Mouse (Mus musculus) WW6 (cell line): ENCODE results near the gene Tmem198.
A peak's percentile ranks its signal among the peaks of the same experiment; 100 is the strongest.

Experiments used
- DNase-seq: peaks from one replicate; pipeline ENCODE4 v3.0.0-alpha.2; 2013; ENCODE audit warnings: low read depth, low spot score

The Tmem198 gene

GRCm38 (mm10) chr1:75478916-75479634 lies at the start of gene Tmem198, which contains the start of gene Chpf:
Gene Tmem198 (plus strand): TSS chr1:75479532.
Gene Chpf (minus strand): TSS chr1:75479307.
- DNase-seq: peak; percentile 91

DNA sequence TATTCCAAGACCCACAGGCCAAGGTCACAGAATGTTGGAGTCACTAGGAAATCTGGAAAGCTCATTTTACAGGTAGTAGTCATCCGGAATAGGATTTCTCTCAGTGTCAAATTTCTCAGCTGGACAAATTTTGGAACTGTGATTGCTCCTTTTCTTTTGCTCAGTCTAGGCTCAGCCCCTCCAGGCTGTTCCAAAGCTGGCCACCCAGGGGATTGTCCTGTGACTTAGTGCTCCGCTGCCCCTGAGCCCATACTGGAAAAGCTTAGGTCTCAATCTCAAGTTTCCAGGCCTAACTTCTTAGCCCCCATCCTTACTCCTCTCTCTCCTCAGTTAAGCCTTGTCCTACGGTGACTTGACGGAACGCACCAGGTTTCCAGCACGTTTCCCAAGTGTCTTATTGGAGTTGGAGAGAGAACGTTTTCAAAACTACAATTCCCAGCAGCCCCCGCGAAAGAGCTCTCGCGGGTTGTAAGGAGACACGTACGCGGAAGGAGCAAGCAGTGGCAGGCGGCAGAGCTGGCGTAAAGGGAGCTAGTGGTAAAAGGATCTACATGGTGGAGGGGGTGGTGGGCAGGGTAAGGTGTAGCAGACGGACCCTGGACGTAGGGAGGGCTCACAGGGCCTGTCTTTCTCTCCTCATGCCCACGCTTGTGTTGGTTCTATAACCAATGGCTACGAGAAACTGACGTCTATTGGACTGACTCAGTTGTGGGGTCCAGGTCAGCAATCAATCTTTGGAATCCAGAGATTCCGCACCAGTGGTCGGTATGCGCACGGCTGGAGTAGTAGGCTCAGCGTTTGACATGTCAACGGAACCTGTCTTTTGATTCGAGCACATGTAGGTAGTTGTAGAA lies 43.6 kb upstream of the Tmem198 start, which contains the start of gene Gmppa:
Gmppa (plus strand) TSS at position 456 of the 854 bp plus-strand sequence.
- DNase-seq: no peak

DNA sequence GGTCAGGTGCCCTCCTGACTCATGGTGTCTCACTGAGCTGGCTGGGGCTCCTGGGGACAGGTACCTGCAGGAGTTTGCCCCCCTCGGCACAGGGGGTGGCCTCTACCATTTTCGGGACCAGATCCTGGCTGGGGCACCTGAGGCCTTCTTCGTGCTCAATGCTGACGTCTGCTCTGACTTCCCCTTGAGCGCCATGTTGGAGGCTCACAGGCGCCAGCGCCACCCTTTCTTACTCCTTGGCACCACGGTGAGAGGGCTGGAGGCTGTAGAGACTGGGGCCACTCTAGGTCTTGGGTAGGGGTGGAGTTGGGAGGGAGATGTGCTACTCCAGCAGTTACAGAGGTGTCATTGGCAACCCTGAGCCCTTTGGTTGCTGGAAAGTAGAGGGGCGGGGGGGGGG lies 40.5 kb upstream of the Tmem198 start:
- DNase-seq: no peak

DNA sequence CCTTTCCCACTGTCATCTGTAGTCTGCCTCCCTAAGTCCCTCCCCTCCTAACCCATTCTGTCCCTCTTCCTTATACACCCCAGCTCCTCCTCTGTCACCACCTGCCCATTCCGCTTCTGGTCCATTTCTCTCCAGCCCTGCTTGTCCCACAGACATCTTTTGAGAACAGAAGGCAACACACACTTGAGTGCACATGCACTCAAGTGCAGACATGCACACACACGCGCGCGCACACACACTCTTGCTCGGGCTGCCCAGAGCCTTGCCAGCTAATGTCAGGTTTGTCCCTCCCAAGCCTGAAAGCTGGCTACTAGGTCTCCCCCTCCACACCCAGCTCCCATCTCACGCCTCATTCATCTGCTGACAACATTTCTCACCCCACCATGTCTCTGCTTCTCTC lies 38.7 kb upstream of the Tmem198 start:
- no peak for DNase-seq

GRCm38 (mm10) chr1:75441471-75441996 lies 37.8 kb upstream of the Tmem198 start:
- DNase-seq: no peak

DNA sequence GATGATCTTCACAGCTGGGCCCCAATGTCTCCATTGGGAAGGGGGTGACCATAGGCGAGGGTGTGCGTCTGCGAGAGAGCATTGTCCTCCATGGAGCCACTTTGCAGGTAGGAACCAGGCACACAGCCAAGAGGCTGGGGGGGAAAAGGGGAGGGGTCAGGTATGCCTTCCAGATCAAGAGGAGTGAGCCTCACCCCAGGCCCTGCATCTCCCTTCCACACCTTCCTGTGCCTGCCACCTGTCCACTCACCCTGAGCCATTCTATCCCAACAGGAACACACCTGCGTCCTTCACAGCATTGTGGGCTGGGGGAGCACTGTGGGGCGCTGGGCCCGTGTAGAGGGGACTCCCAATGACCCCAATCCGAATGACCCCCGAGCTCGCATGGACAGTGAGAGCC lies 37.2 kb upstream of the Tmem198 start:
- DNase-seq: no peak

DNA sequence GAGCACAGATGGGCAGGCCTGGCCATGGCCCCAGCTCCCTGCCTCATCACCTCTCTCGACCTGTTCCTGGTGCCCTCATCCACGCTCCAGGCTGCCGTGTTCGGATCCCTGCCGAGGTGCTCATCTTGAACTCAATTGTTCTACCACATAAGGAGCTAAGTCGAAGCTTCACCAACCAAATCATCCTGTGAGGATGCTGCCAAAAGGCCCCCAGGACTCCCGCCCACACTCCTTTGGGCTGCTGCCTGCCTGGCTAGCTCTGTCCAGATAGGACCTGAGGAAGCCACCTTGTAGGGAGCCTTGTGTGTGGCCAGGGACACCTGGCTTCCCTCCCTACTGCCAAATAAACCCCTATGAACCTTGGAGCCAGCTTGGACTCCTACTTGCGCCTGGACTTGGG lies 36.5 kb upstream of the Tmem198 start:
- no peak for DNase-seq

DNA sequence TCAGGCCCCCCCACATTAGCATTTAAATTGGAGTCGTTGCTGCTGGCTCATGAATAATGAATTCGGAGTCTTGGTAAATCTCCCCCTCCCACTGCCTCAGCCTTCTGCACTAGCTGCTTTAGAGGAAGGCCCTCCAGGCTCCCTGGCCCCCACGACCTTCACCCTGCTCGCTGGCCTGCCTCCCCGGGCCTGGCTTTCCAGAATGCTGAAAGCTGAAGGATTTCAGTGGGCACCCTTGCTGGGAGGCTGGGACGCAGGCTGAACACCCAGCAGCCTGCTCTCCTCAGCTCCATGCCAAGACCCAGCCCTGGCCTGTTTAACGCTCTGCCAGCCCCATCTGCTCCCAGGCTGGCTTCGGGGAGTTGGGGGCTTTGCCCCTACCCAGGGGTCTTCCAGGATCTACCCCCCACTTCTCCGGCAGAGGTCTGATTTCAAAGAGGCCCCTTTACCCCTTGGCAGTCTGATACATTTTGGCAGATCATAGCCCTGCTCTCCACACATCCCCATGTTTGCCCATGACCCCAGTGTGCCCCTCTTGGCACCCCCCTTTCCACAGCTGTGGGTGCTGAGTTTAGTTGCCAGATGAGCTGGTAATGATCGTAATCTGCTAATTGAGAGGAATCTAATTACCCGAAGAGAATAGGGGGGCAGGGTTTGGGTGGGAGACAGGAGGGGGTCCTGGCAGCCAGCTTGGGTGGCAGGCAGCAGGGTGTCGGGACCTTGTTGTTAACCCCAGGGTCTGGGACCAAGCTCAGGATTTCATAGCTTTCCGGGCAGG lies 35.9 kb upstream of the Tmem198 start:
- no peak for DNase-seq

DNA sequence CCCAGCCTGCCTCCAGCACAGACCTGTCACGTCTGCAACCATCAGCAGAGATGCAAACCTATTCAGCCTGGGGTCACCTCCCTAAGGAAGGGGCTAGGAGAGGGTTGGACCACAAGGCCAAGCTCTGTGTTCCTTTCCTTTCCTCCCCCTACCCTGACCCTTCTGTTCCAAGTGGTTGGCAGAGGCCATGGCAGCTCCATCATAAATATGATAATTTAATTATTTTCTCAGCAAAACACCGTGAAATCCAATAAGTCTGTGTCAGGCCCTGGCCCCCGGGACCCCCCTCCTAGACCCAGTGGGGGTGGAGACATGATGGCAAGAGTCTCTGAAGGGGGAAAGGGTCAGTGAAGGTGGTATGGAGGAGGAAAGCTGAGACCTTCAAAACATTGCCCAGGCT lies 35.1 kb upstream of the Tmem198 start:
- DNase-seq: no peak

- no peak for DNase-seq
Observed at GRCm38 (mm10) chr1:75445141-75445701, 34.1 kb upstream of the Tmem198 start.

DNA sequence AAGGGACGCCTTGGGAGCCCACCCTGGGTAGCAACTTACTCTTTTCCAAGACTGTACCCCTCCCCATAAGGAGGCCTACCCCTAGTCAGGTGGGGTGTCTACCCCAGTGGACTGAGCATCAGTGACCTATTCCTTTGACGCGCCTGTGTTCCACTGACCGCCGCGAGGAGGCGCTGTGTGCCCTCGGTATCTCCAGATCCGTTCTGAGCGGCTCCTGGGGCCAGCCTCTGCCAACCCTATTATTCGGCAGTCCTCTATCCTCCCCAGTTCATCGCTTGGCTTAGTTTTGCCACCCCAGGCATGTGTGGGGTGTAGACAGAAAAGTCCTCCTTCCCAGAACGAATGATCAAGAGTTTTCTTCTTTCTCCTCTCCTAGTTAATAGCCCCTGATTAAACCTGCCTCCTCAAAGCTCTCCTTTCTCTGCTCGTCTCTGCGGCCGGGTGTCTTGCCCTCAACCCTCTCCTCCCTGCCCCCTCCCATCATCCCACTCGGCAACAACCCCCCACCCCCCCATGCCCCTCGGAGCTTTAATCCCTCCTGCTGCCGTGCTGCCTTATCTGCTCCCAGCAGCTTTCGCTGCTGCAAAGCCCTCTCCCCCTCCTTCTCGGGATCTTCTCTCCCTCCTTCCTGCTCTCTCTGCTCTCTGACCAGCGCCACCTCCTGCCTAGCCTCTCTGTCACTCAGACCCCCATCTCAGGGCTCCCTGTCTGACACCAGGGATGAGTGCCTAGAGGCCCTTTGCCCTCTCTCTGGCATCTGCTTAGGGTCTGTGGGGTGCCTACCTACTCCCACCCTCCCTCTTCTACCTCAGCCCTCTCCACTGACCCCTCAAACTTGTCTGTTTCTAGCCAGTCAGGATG lies 33.4 kb upstream of the Tmem198 start:
- no peak for DNase-seq

GRCm38 (mm10) chr1:75446656-75447055 lies 32.7 kb upstream of the Tmem198 start:
- DNase-seq: no peak

GRCm38 (mm10) chr1:75447265-75448051 lies 31.9 kb upstream of the Tmem198 start:
- DNase-seq: no peak

DNA sequence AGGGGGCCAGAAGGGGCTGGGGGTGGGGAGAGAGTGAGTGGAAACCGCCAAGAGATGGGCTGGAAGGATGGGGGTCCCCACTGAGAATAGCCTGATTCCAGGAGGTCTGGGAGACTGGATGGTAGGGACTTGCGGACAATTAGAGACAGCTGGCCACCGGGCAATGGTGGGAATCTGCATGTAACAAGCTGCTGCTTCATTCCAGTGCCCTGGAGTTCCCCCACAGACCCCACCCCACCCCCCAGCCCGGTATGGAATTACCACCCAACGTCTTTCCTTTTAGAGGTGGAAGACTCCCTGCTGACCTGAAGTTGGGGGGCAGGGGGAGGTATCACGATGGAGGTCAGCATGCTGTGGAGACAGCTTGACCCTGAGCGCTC lies 31.3 kb upstream of the Tmem198 start:
- DNase-seq: no peak

DNA sequence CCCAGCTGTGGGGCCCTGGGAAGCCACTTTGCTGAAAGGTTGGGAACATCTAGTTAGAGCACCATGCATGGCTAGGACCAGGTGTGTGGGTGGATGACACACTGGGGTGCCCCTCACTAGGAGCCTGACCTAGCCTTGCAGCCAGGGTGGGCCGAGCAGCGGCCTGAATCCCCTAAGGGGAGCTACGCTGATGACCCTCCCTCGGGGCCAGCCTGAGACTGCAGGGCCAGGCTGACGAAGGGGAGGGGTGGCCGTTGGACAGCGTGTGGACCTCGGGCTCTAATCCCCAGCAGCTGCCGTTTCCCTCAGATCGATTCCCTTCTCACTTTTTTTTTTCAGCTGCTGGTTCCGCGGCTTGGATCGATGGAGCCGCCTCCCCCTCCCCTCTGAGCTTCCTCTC lies 30.4 kb upstream of the Tmem198 start:
- DNase-seq: no peak

- DNase-seq: no peak
Observed at GRCm38 (mm10) chr1:75449377-75450135, 29.8 kb upstream of the Tmem198 start.

- DNase-seq: no peak
Observed at GRCm38 (mm10) chr1:75450314-75451005, 28.9 kb upstream of the Tmem198 start, which contains the start of gene Asic4. Gene Asic4 (plus strand): TSS chr1:75450436.

- DNase-seq: no peak
Observed at GRCm38 (mm10) chr1:75451900-75452299, 27.4 kb upstream of the Tmem198 start.
